Mouse (Mus musculus): ENCODE measurements around the gene Olfr1507. TPM values are rescaled to one million over a fixed set of nuclear protein-coding genes. Genes with fewer than 3 reads are reported as not detected.

Gene Olfr1507
- polyA plus RNA-seq (2015; fragmentation: Nextera tagmentation; extraction: Ambion mirVana) = not detected in 2 replicates

- H3K36me3 ChIP-seq = no peaks in the 10 kb centered on the region
- 70% methylated on average over 4 of the region's 4 CpGs for WGBS
- H3K4me1 ChIP-seq = no peaks in the 10 kb centered on the region
- no peak within 1 kb of the TSS for H3K27ac ChIP-seq
- H3K4me2 ChIP-seq = no peak within 1 kb of the TSS
- H3K4me3 ChIP-seq (replicated peaks) = no peak within 1 kb of the TSS
- ATAC-seq (ENCODE audit: insufficient read depth, low FRiP score, low read depth) = no peak
- no peak within 1 kb of the TSS for H3K9ac ChIP-seq
- H3K9me3 ChIP-seq = no peaks in the 10 kb centered on the region
- H3K27me3 ChIP-seq (replicated peaks) = no peaks in the 10 kb centered on the region
These were observed at the start of gene Olfr1507 for GRCm38 (mm10) chr14:52495516-52495915. TSS of gene Olfr1507 (minus strand) at chr14:52495749.

GRCm38 (mm10) chr14:52533336-52533735 is 37.8 kb upstream of the Olfr1507 start:
- WGBS = 88% methylated on average over 1 of the region's 1 CpGs
- Histone ChIP-seq H3K36me3 (no peaks in the 10 kb centered on the region), H3K9ac (no peak overlapping the region)

GRCm38 (mm10) chr14:52524952-52525351 is 29.4 kb upstream of the Olfr1507 start:
- Histone ChIP-seq H3K4me3 (replicated peaks) (no peak overlapping the region), H3K4me2 (no peak overlapping the region), H3K4me1 (no peaks in the 10 kb centered on the region), H3K27me3 (replicated peaks) (no peaks in the 10 kb centered on the region), H3K36me3 (no peaks in the 10 kb centered on the region), H3K9ac (no peak overlapping the region), H3K9me3 (no peaks in the 10 kb centered on the region), H3K27ac (no peak overlapping the region)
- WGBS = 80% methylated on average over 1 of the region's 1 CpGs
- ATAC-seq (ENCODE audit: insufficient read depth, low FRiP score, low read depth) = no peak

More at GRCm38 (mm10) chr14:52533336-52533735, 37.8 kb upstream of the Olfr1507 start:
- no peak overlapping the region for H3K27ac ChIP-seq
- H3K9me3 ChIP-seq = no peaks in the 10 kb centered on the region
- H3K4me1 ChIP-seq = no peaks in the 10 kb centered on the region
- H3K4me3 ChIP-seq (replicated peaks) = no peak overlapping the region
- no peak for ATAC-seq (ENCODE audit: insufficient read depth, low FRiP score, low read depth)
- H3K4me2 ChIP-seq = no peak overlapping the region
- H3K27me3 ChIP-seq (replicated peaks) = no peaks in the 10 kb centered on the region

GRCm38 (mm10) chr14:52467395-52467794 is 28.2 kb downstream of the Olfr1507 start, which contains the start of gene Olfr1508:
TSS of gene Olfr1508 (minus strand) at chr14:52467495.
- Histone ChIP-seq H3K4me3 (replicated peaks) (no peak within 1 kb of the TSS), H3K4me2 (no peak within 1 kb of the TSS), H3K4me1 (no peaks in the 10 kb centered on the region), H3K9ac (no peak within 1 kb of the TSS), H3K27me3 (replicated peaks) (no peaks in the 10 kb centered on the region), H3K36me3 (no peaks in the 10 kb centered on the region), H3K9me3 (no peaks in the 10 kb centered on the region), H3K27ac (no peak within 1 kb of the TSS)
- ATAC-seq (ENCODE audit: insufficient read depth, low FRiP score, low read depth) = no peak
- 55% methylated on average over 2 of the region's 2 CpGs for WGBS

- 62% methylated on average over 1 of the region's 1 CpGs for WGBS
These were observed 29.8 kb downstream of the Olfr1507 start for GRCm38 (mm10) chr14:52465738-52466137.

GRCm38 (mm10) chr14:52461928-52462327 is 33.6 kb downstream of the Olfr1507 start:
- Histone ChIP-seq H3K4me2 (no peak overlapping the region), H3K9me3 (no peaks in the 10 kb centered on the region), H3K4me1 (no peaks in the 10 kb centered on the region), H3K9ac (no peak overlapping the region), H3K27ac (no peak overlapping the region), H3K36me3 (no peaks in the 10 kb centered on the region), H3K4me3 (replicated peaks) (no peak overlapping the region), H3K27me3 (replicated peaks) (no peaks in the 10 kb centered on the region)
- ATAC-seq (ENCODE audit: insufficient read depth, low FRiP score, low read depth) = no peak

More at GRCm38 (mm10) chr14:52465738-52466137, 29.8 kb downstream of the Olfr1507 start:
- Histone ChIP-seq H3K4me2 (no peak overlapping the region), H3K9ac (no peak overlapping the region), H3K36me3 (no peaks in the 10 kb centered on the region), H3K9me3 (no peaks in the 10 kb centered on the region), H3K27me3 (replicated peaks) (no peaks in the 10 kb centered on the region), H3K27ac (no peak overlapping the region), H3K4me1 (no peaks in the 10 kb centered on the region), H3K4me3 (replicated peaks) (no peak overlapping the region)
- ATAC-seq (ENCODE audit: insufficient read depth, low FRiP score, low read depth) = no peak

- no peaks in the 10 kb centered on the region for H3K27me3 ChIP-seq (replicated peaks)
- no peak overlapping the region for H3K4me3 ChIP-seq (replicated peaks)
- 82% methylated on average over 8 of the region's 8 CpGs for WGBS
- no peak overlapping the region for H3K4me2 ChIP-seq
- H3K27ac ChIP-seq = no peak overlapping the region
- no peak overlapping the region for H3K9ac ChIP-seq
- ATAC-seq (ENCODE audit: insufficient read depth, low FRiP score, low read depth) = no peak
- no peaks in the 10 kb centered on the region for H3K36me3 ChIP-seq
- no peaks in the 10 kb centered on the region for H3K9me3 ChIP-seq
- no peaks in the 10 kb centered on the region for H3K4me1 ChIP-seq
These were observed 44.4 kb downstream of the Olfr1507 start for GRCm38 (mm10) chr14:52451138-52451537.

GRCm38 (mm10) chr14:52442690-52443089 is 52.9 kb downstream of the Olfr1507 start, which contains the start of gene Olfr1509:
TSS of gene Olfr1509 (plus strand) at chr14:52442990.
- no peak for ATAC-seq (ENCODE audit: insufficient read depth, low FRiP score, low read depth)

More at GRCm38 (mm10) chr14:52442690-52443089, 52.9 kb downstream of the Olfr1507 start, which contains the start of gene Olfr1509:
- Histone ChIP-seq H3K27ac (no peak within 1 kb of the TSS), H3K4me3 (replicated peaks) (no peak within 1 kb of the TSS), H3K4me1 (no peaks in the 10 kb centered on the region), H3K36me3 (no peaks in the 10 kb centered on the region), H3K9ac (no peak within 1 kb of the TSS), H3K9me3 (no peaks in the 10 kb centered on the region), H3K4me2 (no peak within 1 kb of the TSS), H3K27me3 (replicated peaks) (no peaks in the 10 kb centered on the region)

Other genes starting within 250 kb of the Olfr1507 start
- 28.7 and 30.6 TPM in 2 replicates for gene Chd8, start 238.0 kb downstream of the Olfr1507 start, polyA plus RNA-seq (2015; fragmentation: Nextera tagmentation; extraction: Ambion mirVana)
- 35.5 and 43.1 TPM in 2 replicates for gene Tox4, start 216.6 kb downstream of the Olfr1507 start, polyA plus RNA-seq (2015; fragmentation: Nextera tagmentation; extraction: Ambion mirVana)
- 17.3 and 17.4 TPM in 2 replicates for gene Rab2b, start 216.2 kb downstream of the Olfr1507 start, polyA plus RNA-seq (2015; fragmentation: Nextera tagmentation; extraction: Ambion mirVana)
- 44.3 and 45.0 TPM in 2 replicates for gene Mettl3, start 190.6 kb downstream of the Olfr1507 start, polyA plus RNA-seq (2015; fragmentation: Nextera tagmentation; extraction: Ambion mirVana)
- 10.1 and 10.8 TPM in 2 replicates for gene Sall2, start 167.0 kb downstream of the Olfr1507 start, polyA plus RNA-seq (2015; fragmentation: Nextera tagmentation; extraction: Ambion mirVana)
- not detected in 2 replicates for gene Olfr1513, start 139.3 kb downstream of the Olfr1507 start, polyA plus RNA-seq (2015; fragmentation: Nextera tagmentation; extraction: Ambion mirVana)
- not detected in 2 replicates for gene Olfr1512, start 116.6 kb downstream of the Olfr1507 start, polyA plus RNA-seq (2015; fragmentation: Nextera tagmentation; extraction: Ambion mirVana)
- gene Olfr1511, start 98.4 kb downstream of the Olfr1507 start, polyA plus RNA-seq (2015; fragmentation: Nextera tagmentation; extraction: Ambion mirVana) = not detected in 2 replicates
- gene Olfr1510, start 81.4 kb downstream of the Olfr1507 start, polyA plus RNA-seq (2015; fragmentation: Nextera tagmentation; extraction: Ambion mirVana) = not detected in 2 replicates
- not detected in 2 replicates for gene Olfr1509, start 52.8 kb downstream of the Olfr1507 start, polyA plus RNA-seq (2015; fragmentation: Nextera tagmentation; extraction: Ambion mirVana)
- not detected in 2 replicates for gene Olfr1508, start 28.3 kb downstream of the Olfr1507 start, polyA plus RNA-seq (2015; fragmentation: Nextera tagmentation; extraction: Ambion mirVana)